Mouse (Mus musculus) hindbrain, embryonic 14.5 days (tissue): Measurements from ENCODE around the gene Rgs12. TPM values are rescaled to one million over a fixed set of nuclear protein-coding genes. Genes with fewer than 3 reads are reported as not detected.

Experiments
- ATAC-seq: fragments of 200-750 bp; cut with Nextera tagmentation; 2 replicates; pipeline ENCODE4 v1.8.0; 2017; ENCODE audit warnings: moderate number of reproducible peaks, mild to moderate bottlenecking, moderate TSS enrichment, moderate library complexity; ENCODE audit not compliant: low FRiP score
- DNase-seq: peaks from one replicate; pipeline ENCODE4 v3.0.0-alpha.2; 2015; ENCODE audit warnings: low spot score
- H3K27ac ChIP-seq: fragments of 300-500 bp; sonication (generic); 2 replicates; pipeline ENCODE4 v1.5.1; 2014; ENCODE audit warnings: mild to moderate bottlenecking, moderate library complexity
- H3K27me3 ChIP-seq: fragments of 300-500 bp; sonication (generic); 2 replicates; pipeline ENCODE4 v1.6.1; 2014; ENCODE audit warnings: mild to moderate bottlenecking, low read length, mixed read lengths; ENCODE audit not compliant: control insufficient read depth, insufficient read depth
- H3K36me3 ChIP-seq: fragments of 300-500 bp; sonication (generic); replicated peaks from 2 replicates; pipeline ENCODE4 v1.6.1; 2014; ENCODE audit not compliant: control insufficient read depth, insufficient read depth
- H3K4me1 ChIP-seq: fragments of 300-500 bp; sonication (generic); replicated peaks from 2 replicates; pipeline ENCODE4 v1.6.1; 2014; ENCODE audit warnings: antibody characterized with exemption, low read length, mixed read lengths; ENCODE audit not compliant: control insufficient read depth, insufficient read depth
- H3K4me2 ChIP-seq: fragments of 300-500 bp; sonication (generic); replicated peaks from 2 replicates; pipeline ENCODE4 v1.6.1; 2014; ENCODE audit warnings: mild to moderate bottlenecking, moderate library complexity
- H3K4me3 ChIP-seq: fragments of 300-500 bp; sonication (generic); replicated peaks from 2 replicates; pipeline ENCODE4 v1.5.1; 2014; ENCODE audit warnings: mild to moderate bottlenecking, low read length
- H3K9ac ChIP-seq: fragments of 300-500 bp; sonication (generic); 2 replicates; pipeline ENCODE4 v1.6.1; 2014
- H3K9me3 ChIP-seq: fragments of 300-500 bp; sonication (generic); 2 replicates; pipeline ENCODE4 v1.6.1; 2016; ENCODE audit warnings: low read length; ENCODE audit not compliant: control insufficient read depth
- WGBS: fragments of 180-500 bp; shearing (Covaris S2); extraction: QIAGEN DNeasy Blood & Tissue Kit; methylation state at CpG from one replicate; pipeline ENCODE4 v1.1.7; 2014; 5-methylcytosine and 5-hydroxymethylcytosine counted together
- polyA plus RNA-seq: library from polyadenylated mRNA; unstranded; fragments of >200 nt; fragmentation: Nextera tagmentation; extraction: Ambion mirVana; gene quantifications from 2 replicates; pipeline ENCODE4 v1.2.1, GENCODE M21; 2014

Rgs12 gene
- polyA plus RNA-seq, 1 experiment from 2014 or later = 36.5 TPM

GRCm38 (mm10) chr5:34950486-34951160, 1.4 kb downstream of the Rgs12 start:
- no peak for DNase-seq
- WGBS = 54% methylated on average over 6 of the region's 6 CpGs
- Histone ChIP-seq H3K4me3 (peak overlapping the region; percentile 82), H3K36me3 (no peaks in the 10 kb centered on the region), H3K9me3 (0 out of 2 replicates have a peak, but pooled peaks cover 4% of the 10 kb centered on the region), H3K4me2 (peak overlapping the region; percentile 68), H3K4me1 (peaks cover 38% of the 10 kb centered on the region), H3K27ac (peak overlapping the region; percentile 92), H3K9ac (peak overlapping the region; percentile 93), H3K27me3 (no peaks in the 10 kb centered on the region)
- no peak for ATAC-seq

GRCm38 (mm10) chr5:34951161-34951834, 2.1 kb downstream of the Rgs12 start:
- Histone ChIP-seq H3K27me3 (no peaks in the 10 kb centered on the region), H3K9ac (peak overlapping the region; percentile 93), H3K4me1 (peaks cover 45% of the 10 kb centered on the region), H3K4me2 (peak overlapping the region; percentile 68), H3K9me3 (0 out of 2 replicates have a peak, but pooled peaks cover 4% of the 10 kb centered on the region), H3K4me3 (peak overlapping the region; percentile 82; the same call in 1 of the 2 replicates), H3K27ac (peak overlapping the region; percentile 92), H3K36me3 (no peaks in the 10 kb centered on the region)
- peak; percentile 44 for DNase-seq
- 87% methylated on average over 8 of the region's 8 CpGs for WGBS
- no peak for ATAC-seq

- H3K9ac ChIP-seq = no peak overlapping the region
- no peak for ATAC-seq
- 57% methylated on average over 6 of the region's 6 CpGs for WGBS
- H3K36me3 ChIP-seq = no peaks in the 10 kb centered on the region
- H3K4me3 ChIP-seq = no peak overlapping the region
- H3K27me3 ChIP-seq = no peaks in the 10 kb centered on the region
- H3K27ac ChIP-seq = no peak overlapping the region
- DNase-seq = no peak
- H3K4me2 ChIP-seq = no peak overlapping the region
- H3K4me1 ChIP-seq = peaks cover 59% of the 10 kb centered on the region
- H3K9me3 ChIP-seq = 0 out of 2 replicates have a peak, but pooled peaks cover 4% of the 10 kb centered on the region
Observed at GRCm38 (mm10) chr5:34954508-34954907, 5.3 kb downstream of the Rgs12 start.

- no peak for DNase-seq
Observed at GRCm38 (mm10) chr5:34955630-34956029, 6.4 kb downstream of the Rgs12 start.

GRCm38 (mm10) chr5:34956151-34956550, 6.9 kb downstream of the Rgs12 start:
- Histone ChIP-seq H3K9ac (no peak overlapping the region), H3K4me3 (no peak overlapping the region), H3K27ac (no peak overlapping the region), H3K4me1 (peaks cover 48% of the 10 kb centered on the region), H3K9me3 (0 out of 2 replicates have a peak, but pooled peaks cover 4% of the 10 kb centered on the region), H3K36me3 (no peaks in the 10 kb centered on the region), H3K4me2 (no peak overlapping the region), H3K27me3 (no peaks in the 10 kb centered on the region)
- DNase-seq = no peak
- 84% methylated on average over 7 of the region's 7 CpGs for WGBS
- ATAC-seq = no peak

More at GRCm38 (mm10) chr5:34955630-34956029, 6.4 kb downstream of the Rgs12 start:
- H3K27ac ChIP-seq = no peak overlapping the region
- no peak overlapping the region for H3K4me2 ChIP-seq
- no peaks in the 10 kb centered on the region for H3K36me3 ChIP-seq
- no peak overlapping the region for H3K4me3 ChIP-seq
- H3K27me3 ChIP-seq = no peaks in the 10 kb centered on the region
- WGBS = 48% methylated on average over 5 of the region's 5 CpGs
- H3K4me1 ChIP-seq = peaks cover 53% of the 10 kb centered on the region
- no peak overlapping the region for H3K9ac ChIP-seq
- no peak for ATAC-seq
- 0 out of 2 replicates have a peak, but pooled peaks cover 4% of the 10 kb centered on the region for H3K9me3 ChIP-seq

GRCm38 (mm10) chr5:34957015-34957414, 7.8 kb downstream of the Rgs12 start:
- H3K4me1 ChIP-seq = peaks cover 45% of the 10 kb centered on the region
- 51% methylated on average over 2 of the region's 2 CpGs for WGBS
- no peak overlapping the region for H3K4me3 ChIP-seq
- peak; percentile 68; the same call in 1 of the 2 replicates for ATAC-seq
- DNase-seq = no peak
- no peaks in the 10 kb centered on the region for H3K36me3 ChIP-seq
- no peak overlapping the region for H3K4me2 ChIP-seq
- H3K9me3 ChIP-seq = 0 out of 2 replicates have a peak, but pooled peaks cover 4% of the 10 kb centered on the region
- peak overlapping the region; percentile 53 for H3K27ac ChIP-seq
- H3K27me3 ChIP-seq = no peaks in the 10 kb centered on the region
- no peak overlapping the region for H3K9ac ChIP-seq

- Histone ChIP-seq H3K27me3 (no peaks in the 10 kb centered on the region), H3K4me1 (peaks cover 30% of the 10 kb centered on the region), H3K9ac (no peak overlapping the region), H3K36me3 (peaks cover 7% of the 10 kb centered on the region), H3K9me3 (no peaks in the 10 kb centered on the region), H3K27ac (no peak overlapping the region), H3K4me2 (no peak overlapping the region), H3K4me3 (no peak overlapping the region)
- no peak for DNase-seq
- ATAC-seq = no peak
- 81% methylated on average over 1 of the region's 1 CpGs for WGBS
Observed at GRCm38 (mm10) chr5:34960021-34960420, 10.8 kb downstream of the Rgs12 start.

GRCm38 (mm10) chr5:34965531-34965930, 16.3 kb downstream of the Rgs12 start:
- no peaks in the 10 kb centered on the region for H3K27me3 ChIP-seq
- H3K27ac ChIP-seq = no peak overlapping the region
- H3K36me3 ChIP-seq = peaks cover 34% of the 10 kb centered on the region
- DNase-seq (no peak), ATAC-seq (no peak)
- H3K4me2 ChIP-seq = no peak overlapping the region
- no peaks in the 10 kb centered on the region for H3K9me3 ChIP-seq
- 95% methylated on average over 12 of the region's 12 CpGs for WGBS
- no peak overlapping the region for H3K4me3 ChIP-seq
- no peak overlapping the region for H3K9ac ChIP-seq
- 0 out of 2 replicates have a peak, but pooled peaks cover 3% of the 10 kb centered on the region for H3K4me1 ChIP-seq

- Histone ChIP-seq H3K27ac (no peak overlapping the region), H3K9ac (no peak overlapping the region), H3K36me3 (peaks cover 41% of the 10 kb centered on the region), H3K4me2 (no peak overlapping the region), H3K27me3 (no peaks in the 10 kb centered on the region), H3K4me1 (no peaks in the 10 kb centered on the region), H3K9me3 (no peaks in the 10 kb centered on the region), H3K4me3 (no peak overlapping the region)
- DNase-seq (no peak), ATAC-seq (no peak)
- WGBS = 90% methylated on average over 5 of the region's 5 CpGs
Observed at GRCm38 (mm10) chr5:34968386-34968785, 19.1 kb downstream of the Rgs12 start.
